Mouse (Mus musculus) kidney, embryonic 15.5 days (tissue): Measurements from ENCODE around the gene Olfr1500. TPM values are rescaled to one million over a fixed set of nuclear protein-coding genes. Genes with fewer than 3 reads are reported as not detected.

Source experiments
- polyA plus RNA-seq: library from polyadenylated mRNA; unstranded; fragments of >200 nt; fragmentation: Nextera tagmentation; extraction: Ambion mirVana; gene quantifications from 2 replicates; pipeline ENCODE4 v1.2.1, GENCODE M21; 2015

Gene Olfr1500
- polyA plus RNA-seq, 1 experiment from 2014 or later: not detected

Other genes starting within 250 kb of the Olfr1500 start
- not detected in 2 replicates for gene Olfr1484, start 247.0 kb downstream of the Olfr1500 start, polyA plus RNA-seq
- not detected in 2 replicates for gene Olfr1487, start 213.1 kb downstream of the Olfr1500 start, polyA plus RNA-seq
- not detected in 2 replicates for gene Olfr1489, start 198.9 kb downstream of the Olfr1500 start, polyA plus RNA-seq
- not detected in 2 replicates for gene Olfr1490, start 179.4 kb downstream of the Olfr1500 start, polyA plus RNA-seq
- not detected in 2 replicates for gene Olfr1491, start 133.2 kb downstream of the Olfr1500 start, polyA plus RNA-seq
- not detected in 2 replicates for gene Olfr1493-ps1, start 107.2 kb downstream of the Olfr1500 start, polyA plus RNA-seq
- gene Olfr1494, start 90.8 kb downstream of the Olfr1500 start, polyA plus RNA-seq: not detected in 2 replicates
- gene Olfr1495, start 65.9 kb downstream of the Olfr1500 start, polyA plus RNA-seq: not detected in 2 replicates
- not detected in 2 replicates for gene Olfr1496, start 52.6 kb downstream of the Olfr1500 start, polyA plus RNA-seq
- gene Olfr1497, start 32.3 kb downstream of the Olfr1500 start, polyA plus RNA-seq: not detected in 2 replicates
- not detected in 2 replicates for gene Olfr1499, start 11.0 kb downstream of the Olfr1500 start, polyA plus RNA-seq
- not detected in 2 replicates for gene Olfr1501, start 20.2 kb upstream of the Olfr1500 start, polyA plus RNA-seq
- not detected in 2 replicates for gene Olfr1502, start 31.3 kb upstream of the Olfr1500 start, polyA plus RNA-seq
- gene Olfr1504, start 67.4 kb upstream of the Olfr1500 start, polyA plus RNA-seq: not detected in 2 replicates
- not detected in 2 replicates for gene Olfr1505, start 83.0 kb upstream of the Olfr1500 start, polyA plus RNA-seq